In genomic region chr8:121280414-121280813, GRCm38 (mm10) we compare ENCODE assay signal across 17 mouse cellular contexts.
A peak's percentile ranks its signal among the peaks of the same experiment; 100 is the strongest.
DNase-seq lines count a peak whose midpoint lies in the region; ATAC-seq and TF ChIP-seq lines count a peak whose summit lies in the region.
"Had no signal": no experiment of that assay in that cellular context is flagged by ENCODE, and none has a peak within 500 bp of the region (broad histone marks: within the 10 kb centered on the region; RNA-seq: fewer than 3 reads in every experiment).

No protein-coding gene starts in this region.

- no peak for TF ChIP-seq CTCF in hindbrain, postnatal 0 days (IDR thresholded peaks at IDR 0.05; ENCODE audit: low read depth)

- H3K4me1 ChIP-seq in hindbrain, embryonic 10.5 days (replicated peaks), result peaks cover 57% of the 10 kb centered on the region
- no peaks in the 10 kb centered on the region for H3K4me1 ChIP-seq in hindbrain, postnatal 0 days (ENCODE audit: insufficient read depth, low read length)
- H3K4me1 ChIP-seq in kidney, embryonic 14.5 days (ENCODE audit: control insufficient read depth, insufficient read depth, low read length), result peaks cover 21% of the 10 kb centered on the region
- H3K4me1 ChIP-seq in limb, embryonic 12.5 days (replicated peaks), result peaks cover 62% of the 10 kb centered on the region
- 0 out of 2 replicates have a peak, but pooled peaks cover 4% of the 10 kb centered on the region for H3K4me1 ChIP-seq in midbrain, embryonic 13.5 days (replicated peaks)
- H3K4me1 ChIP-seq in neural tube, embryonic 15.5 days, result no peaks in the 10 kb centered on the region

- H3K36me3 ChIP-seq in hindbrain, embryonic 10.5 days, result no peaks in the 10 kb centered on the region
- H3K36me3 ChIP-seq in hindbrain, postnatal 0 days (ENCODE audit: insufficient read depth, low read length), result no peaks in the 10 kb centered on the region
- H3K36me3 ChIP-seq in kidney, embryonic 14.5 days (ENCODE audit: control insufficient read depth, insufficient read depth, low read length), result no peaks in the 10 kb centered on the region
- no peaks in the 10 kb centered on the region for H3K36me3 ChIP-seq in limb, embryonic 12.5 days
- H3K36me3 ChIP-seq in midbrain, embryonic 13.5 days, result no peaks in the 10 kb centered on the region
- no peaks in the 10 kb centered on the region for H3K36me3 ChIP-seq in neural tube, embryonic 15.5 days
- H3K36me3 ChIP-seq: embryonic facial prominence, embryonic 13.5 days; heart, embryonic 15.5 days; midbrain, embryonic 12.5 days had no signal

- ATAC-seq in hindbrain, postnatal 0 days, result no peak
- peak; percentile 41; the same call in 1 of the 2 replicates for ATAC-seq in kidney, embryonic 14.5 days (ENCODE audit: low FRiP score, low TSS enrichment)
- no peak for ATAC-seq in limb, embryonic 12.5 days (ENCODE audit: insufficient number of reproducible peaks, insufficient read depth, low FRiP score, low TSS enrichment, low read depth)
- ATAC-seq in midbrain, embryonic 13.5 days, result no peak
- no peak for ATAC-seq in neural tube, embryonic 15.5 days (ENCODE audit: low FRiP score)
- ATAC-seq: forebrain, embryonic 14.5 days; hindbrain, embryonic 16.5 days had no signal

- WGBS in hindbrain, embryonic 10.5 days, result 44% methylated on average over 9 of the region's 9 CpGs
- 48% methylated on average over 9 of the region's 9 CpGs for WGBS in hindbrain, postnatal 0 days
- WGBS in kidney, embryonic 14.5 days, result 31% methylated on average over 9 of the region's 9 CpGs
- WGBS in limb, embryonic 12.5 days, result 46% methylated on average over 9 of the region's 9 CpGs
- 57% methylated on average over 9 of the region's 9 CpGs for WGBS in midbrain, embryonic 13.5 days
- 72% methylated on average over 9 of the region's 9 CpGs for WGBS in neural tube, embryonic 15.5 days

- no peak overlapping the region for H3K4me3 ChIP-seq in hindbrain, embryonic 10.5 days
- H3K4me3 ChIP-seq in hindbrain, postnatal 0 days (ENCODE audit: low read length), result no peak overlapping the region
- no peak overlapping the region for H3K4me3 ChIP-seq in kidney, embryonic 14.5 days (ENCODE audit: low read length)
- H3K4me3 ChIP-seq in limb, embryonic 12.5 days (replicated peaks), result no peak overlapping the region
- no peak overlapping the region for H3K4me3 ChIP-seq in midbrain, embryonic 13.5 days (replicated peaks)
- no peak overlapping the region for H3K4me3 ChIP-seq in neural tube, embryonic 15.5 days (replicated peaks)
- H3K4me3 ChIP-seq: embryonic facial prominence, embryonic 13.5 days; gastrocnemius, adult 2 months; heart, embryonic 15.5 days; midbrain, embryonic 12.5 days had no signal

- DNase-seq in hindbrain, embryonic 10.5 days (ENCODE audit: low spot score), result peak; percentile 56
- no peak for DNase-seq in hindbrain, postnatal 0 days (ENCODE audit: low spot score)
- DNase-seq in embryo, embryonic 10 days (ENCODE audit: low spot score), result peak; percentile 76
- no peak for DNase-seq in left cerebral cortex, adult 18-20 months (ENCODE audit: low spot score in 2 of 2)
- DNase-seq: cerebellum, adult 8-10 months; gastrocnemius, adult 2 months; thymus, adult 18-20 months had no signal

- H3K27me3 ChIP-seq in hindbrain, embryonic 10.5 days (ENCODE audit: insufficient read depth, poor library complexity, severe bottlenecking), result peaks cover 10% of the 10 kb centered on the region; the same call in 1 of the 2 replicates
- no peaks in the 10 kb centered on the region for H3K27me3 ChIP-seq in hindbrain, postnatal 0 days (ENCODE audit: insufficient read depth, low read length)
- H3K27me3 ChIP-seq in kidney, embryonic 14.5 days (ENCODE audit: control insufficient read depth, insufficient read depth, low read length), result 0 out of 2 replicates have a peak, but pooled peaks cover 2% of the 10 kb centered on the region
- H3K27me3 ChIP-seq in limb, embryonic 12.5 days, result peaks cover 24% of the 10 kb centered on the region
- H3K27me3 ChIP-seq in midbrain, embryonic 13.5 days, result no peaks in the 10 kb centered on the region
- H3K27me3 ChIP-seq in neural tube, embryonic 15.5 days (replicated peaks), result no peaks in the 10 kb centered on the region
- H3K27me3 ChIP-seq: heart, embryonic 15.5 days; midbrain, embryonic 12.5 days had no signal

- no peaks in the 10 kb centered on the region for H3K9me3 ChIP-seq in hindbrain, embryonic 10.5 days
- no peaks in the 10 kb centered on the region for H3K9me3 ChIP-seq in hindbrain, postnatal 0 days (ENCODE audit: low read length)
- H3K9me3 ChIP-seq in kidney, embryonic 14.5 days (ENCODE audit: control insufficient read depth, low read length), result no peaks in the 10 kb centered on the region
- no peaks in the 10 kb centered on the region for H3K9me3 ChIP-seq in limb, embryonic 12.5 days
- no peaks in the 10 kb centered on the region for H3K9me3 ChIP-seq in midbrain, embryonic 13.5 days
- no peaks in the 10 kb centered on the region for H3K9me3 ChIP-seq in neural tube, embryonic 15.5 days (replicated peaks)
- H3K9me3 ChIP-seq: embryonic facial prominence, embryonic 13.5 days; heart, embryonic 15.5 days; midbrain, embryonic 12.5 days had no signal

- H3K4me2 ChIP-seq in hindbrain, postnatal 0 days (ENCODE audit: low read depth, low read length), result no peak overlapping the region
- no peak overlapping the region for H3K4me2 ChIP-seq in kidney, embryonic 14.5 days (replicated peaks; ENCODE audit: low read depth, low read length)
- H3K4me2 ChIP-seq in limb, embryonic 12.5 days, result no peak overlapping the region
- no peak overlapping the region for H3K4me2 ChIP-seq in midbrain, embryonic 13.5 days (replicated peaks)
- H3K4me2 ChIP-seq in neural tube, embryonic 15.5 days, result no peak overlapping the region
- H3K4me2 ChIP-seq: embryonic facial prominence, embryonic 13.5 days; heart, embryonic 15.5 days; midbrain, embryonic 12.5 days had no signal

- H3K27ac ChIP-seq in hindbrain, embryonic 10.5 days, result peak overlapping the region; percentile 66
- no peak overlapping the region for H3K27ac ChIP-seq in hindbrain, postnatal 0 days
- peak overlapping the region; percentile 68; the same call in 1 of the 2 replicates for H3K27ac ChIP-seq in kidney, embryonic 14.5 days (ENCODE audit: low read depth, low read length)
- H3K27ac ChIP-seq in limb, embryonic 12.5 days, result peak overlapping the region; percentile 35; the same call in 1 of the 2 replicates
- H3K27ac ChIP-seq in midbrain, embryonic 13.5 days, result no peak overlapping the region
- H3K27ac ChIP-seq in neural tube, embryonic 15.5 days (replicated peaks), result no peak overlapping the region
- H3K27ac ChIP-seq: embryonic facial prominence, embryonic 13.5 days; gastrocnemius, adult 2 months; heart, embryonic 15.5 days; liver, embryonic 14.5 days; midbrain, embryonic 12.5 days had no signal

- H3K9ac ChIP-seq in hindbrain, postnatal 0 days (replicated peaks; ENCODE audit: low read length), result no peak overlapping the region
- H3K9ac ChIP-seq in kidney, embryonic 14.5 days (ENCODE audit: low read depth, low read length), result no peak overlapping the region
- no peak overlapping the region for H3K9ac ChIP-seq in limb, embryonic 12.5 days (replicated peaks)
- no peak overlapping the region for H3K9ac ChIP-seq in midbrain, embryonic 13.5 days (replicated peaks)
- H3K9ac ChIP-seq in neural tube, embryonic 15.5 days (replicated peaks), result no peak overlapping the region
- H3K9ac ChIP-seq: embryonic facial prominence, embryonic 13.5 days; heart, embryonic 15.5 days; liver, embryonic 14.5 days; midbrain, embryonic 12.5 days had no signal

Comparison
In these comparisons a context has a peak if more than half of its experiments do, and no peak if none do; other contexts are left out.
1. DNase-seq: peak in hindbrain, embryonic 10.5 days (single experiment) and embryo, embryonic 10 days (single experiment); none in hindbrain, postnatal 0 days (single experiment) and left cerebral cortex, adult 18-20 months (0 of 2).
2. H3K27ac ChIP-seq: peak in hindbrain, embryonic 10.5 days (single experiment), kidney, embryonic 14.5 days (single experiment) and limb, embryonic 12.5 days (single experiment); none in hindbrain, postnatal 0 days (single experiment), midbrain, embryonic 13.5 days (single experiment) and neural tube, embryonic 15.5 days (single experiment).